Mouse (Mus musculus): ENCODE measurements around the gene Nrip1. TPM values are rescaled to one million over a fixed set of nuclear protein-coding genes. Genes with fewer than 3 reads are reported as not detected.

The Nrip1 gene
- total and polyA plus RNA-seq, 3 experiments: not detected

GRCm38 (mm10) chr16:76323141-76323540, 50.5 kb downstream of the Nrip1 start:
- H3K27ac ChIP-seq (ENCODE audit: insufficient read depth, low read depth): no peak overlapping the region
- H3K36me3 ChIP-seq (replicated peaks in 1 of 2; ENCODE audit: control insufficient read depth in 1 of 2, insufficient read depth in 1 of 2, low read length in 1 of 2): no peaks in the 10 kb centered on the region
- in situ Hi-C loops (cut with MboI; ENCODE audit: low pct_ligation_motif_present, low pct_unique_long_range_greater_than_20kb, low sequenced_read_pairs): no loop called here
- H3K9me3 ChIP-seq (replicated peaks; ENCODE audit: low read length): peaks cover 76% of the 10 kb centered on the region
- H3K79me2 ChIP-seq (replicated peaks; ENCODE audit: control insufficient read depth, extremely low read depth, insufficient read depth, poor library complexity, severe bottlenecking): no peaks in the 10 kb centered on the region
- H3K27me3 ChIP-seq (replicated peaks): no peaks in the 10 kb centered on the region
- no peaks in the 10 kb centered on the region for H3K4me1 ChIP-seq (ENCODE audit: control insufficient read depth in 1 of 2, insufficient read depth in 2 of 2)
- no peak for DNase-seq (ENCODE audit: extremely low read depth)
- no peak overlapping the region for H3K9ac ChIP-seq (ENCODE audit: insufficient read depth, low read depth)
- TF ChIP-seq UBTF (IDR thresholded peaks at IDR 0.05; ENCODE audit: low read depth, low read length) (no peak), POLR2AphosphoS2 (IDR thresholded peaks at IDR 0.05; ENCODE audit: low read depth, low read length) (no peak), MAFK (IDR thresholded peaks at IDR 0.05; ENCODE audit: insufficient replicate concordance, low read length) (no peak), MAZ (IDR thresholded peaks at IDR 0.05; ENCODE audit: low read depth, low read length) (no peak), ZKSCAN1 (IDR thresholded peaks at IDR 0.05; ENCODE audit: borderline replicate concordance, low read depth, low read length) (no peak), RCOR1 (conservative IDR thresholded peaks at IDR 0.05; ENCODE audit: low read depth, low read length) (no peak), NELFE (IDR thresholded peaks at IDR 0.05; ENCODE audit: low read depth, low read length) (no peak), CHD1 (IDR thresholded peaks at IDR 0.05; ENCODE audit: low read depth, low read length) (no peak), ELF1 (IDR thresholded peaks at IDR 0.05; ENCODE audit: low read depth, low read length) (no peak), USF2 (conservative IDR thresholded peaks at IDR 0.05; ENCODE audit: low read depth, low read length) (no peak), RAD21 (IDR thresholded peaks at IDR 0.05; ENCODE audit: low read depth, low read length) (no peak), JUND (conservative IDR thresholded peaks at IDR 0.05; ENCODE audit: low read depth, low read length) (no peak), SIN3A (IDR thresholded peaks at IDR 0.05; ENCODE audit: low read length) (no peak), BHLHE40 (IDR thresholded peaks at IDR 0.05; ENCODE audit: low read depth, low read length) (no peak)
- H3K4me2 ChIP-seq (ENCODE audit: insufficient read depth, low read depth, poor library complexity, severe bottlenecking): no peak overlapping the region
- dilution Hi-C loops (cut with MboI; ENCODE audit: extremely low pct_ligation_motif_present, extremely low pct_unique_long_range_greater_than_20kb, low sequenced_read_pairs): no loop called here
- no peak overlapping the region for H3K4me3 ChIP-seq (replicated peaks in 1 of 3; ENCODE audit: low read depth in 2 of 3, low read length in 2 of 3, poor library complexity in 1 of 3)

- TF ChIP-seq RAD21 (IDR thresholded peaks at IDR 0.05; ENCODE audit: low read depth, low read length) (no peak), MXI1 (IDR thresholded peaks at IDR 0.05; ENCODE audit: low read depth, low read length) (no peak), EP300 (IDR thresholded peaks at IDR 0.05; ENCODE audit: low read length) (no peak), ZMIZ1 (IDR thresholded peaks at IDR 0.05; ENCODE audit: low read depth, low read length) (no peak), ETS1 (conservative IDR thresholded peaks at IDR 0.05; ENCODE audit: low read depth, low read length) (no peak), USF2 (conservative IDR thresholded peaks at IDR 0.05; ENCODE audit: low read depth, low read length) (no peak), POLR2A (IDR thresholded peaks at IDR 0.05; ENCODE audit: low read depth, low read length) (no peak), CHD2 (IDR thresholded peaks at IDR 0.05; ENCODE audit: low read length) (no peak), KAT2A (IDR thresholded peaks at IDR 0.05; ENCODE audit: insufficient replicate concordance, low read length) (no peak), ZC3H11A (IDR thresholded peaks at IDR 0.05; ENCODE audit: low read depth, low read length) (no peak)
- Histone ChIP-seq H3K9ac (ENCODE audit: insufficient read depth, low read depth) (no peak overlapping the region), H3K36me3 (replicated peaks in 1 of 2; ENCODE audit: control insufficient read depth in 1 of 2, insufficient read depth in 1 of 2, low read length in 1 of 2) (no peaks in the 10 kb centered on the region), H3K9me3 (replicated peaks; ENCODE audit: low read length) (peaks cover 77% of the 10 kb centered on the region), H3K79me2 (replicated peaks; ENCODE audit: control insufficient read depth, extremely low read depth, insufficient read depth, poor library complexity, severe bottlenecking) (no peaks in the 10 kb centered on the region), H3K4me2 (ENCODE audit: insufficient read depth, low read depth, poor library complexity, severe bottlenecking) (no peak overlapping the region), H3K27ac (ENCODE audit: insufficient read depth, low read depth) (no peak overlapping the region), H3K4me1 (ENCODE audit: control insufficient read depth in 1 of 2, insufficient read depth in 2 of 2) (no peaks in the 10 kb centered on the region), H3K27me3 (replicated peaks) (no peaks in the 10 kb centered on the region), H3K4me3 (replicated peaks in 1 of 3; ENCODE audit: low read depth in 2 of 3, low read length in 2 of 3, poor library complexity in 1 of 3) (no peak overlapping the region)
- no peak for DNase-seq (ENCODE audit: extremely low read depth)
- in situ Hi-C loops (cut with MboI; ENCODE audit: low pct_ligation_motif_present, low pct_unique_long_range_greater_than_20kb, low sequenced_read_pairs) (no loop called here), dilution Hi-C loops (cut with MboI; ENCODE audit: extremely low pct_ligation_motif_present, extremely low pct_unique_long_range_greater_than_20kb, low sequenced_read_pairs) (no loop called here)
Observed at GRCm38 (mm10) chr16:76321527-76322165, 52.0 kb downstream of the Nrip1 start.

Data from CH12.LX (cell line).